Mouse (Mus musculus): Measurements from ENCODE around the gene Ddr2. TPM values are rescaled to one million over a fixed set of nuclear protein-coding genes. Genes with fewer than 3 reads are reported as not detected.

The Ddr2 gene
- polyA plus RNA-seq, 1 experiment = 13.7 TPM

- peaks cover 97% of the 10 kb centered on the region for H3K79me2 ChIP-seq (ENCODE audit: control insufficient read depth, insufficient read depth)
- H3K79me3 ChIP-seq (ENCODE audit: low read depth) = peaks cover 61% of the 10 kb centered on the region
- no peak overlapping the region for H3ac ChIP-seq (ENCODE audit: control insufficient read depth, insufficient read length, low read depth)
- no peak overlapping the region for H3K4me3 ChIP-seq (ENCODE audit: insufficient read depth, poor library complexity, severe bottlenecking)
- no peaks in the 10 kb centered on the region for H3K27me3 ChIP-seq (ENCODE audit: control insufficient read depth, insufficient read depth, insufficient read length)
- H3K36me3 ChIP-seq (ENCODE audit: control insufficient read depth, insufficient read depth) = peaks cover 24% of the 10 kb centered on the region
- TF ChIP-seq MAX (IDR thresholded peaks at IDR 0.05) = no peak
- no peak for TF ChIP-seq CTCF (IDR thresholded peaks at IDR 0.05; ENCODE audit: control insufficient read depth, insufficient read depth, insufficient read length)
- TF ChIP-seq FOSL1 (IDR thresholded peaks at IDR 0.05; ENCODE audit: insufficient read depth, low read length, poor library complexity, severe bottlenecking) = no peak
- no peak for TF ChIP-seq MYOG (IDR thresholded peaks at IDR 0.05; ENCODE audit: control insufficient read depth, extremely low read depth, insufficient read length)
- no peak for TF ChIP-seq USF1 (IDR thresholded peaks at IDR 0.05; ENCODE audit: low read depth)
- no peak for TF ChIP-seq MYOD1 (IDR thresholded peaks at IDR 0.05; ENCODE audit: control insufficient read depth, insufficient read length, low read depth)
- TF ChIP-seq CEBPB (IDR thresholded peaks at IDR 0.05; ENCODE audit: low read depth) = no peak
Measured at GRCm38 (mm10) chr1:170051631-170052177, 58.9 kb downstream of the Ddr2 start.

- H3K79me3 ChIP-seq (ENCODE audit: low read depth) = peaks cover 41% of the 10 kb centered on the region
- H3K4me3 ChIP-seq (ENCODE audit: insufficient read depth, poor library complexity, severe bottlenecking) = no peak overlapping the region
- no peak for TF ChIP-seq MAX (IDR thresholded peaks at IDR 0.05)
- TF ChIP-seq MYOG (IDR thresholded peaks at IDR 0.05; ENCODE audit: control insufficient read depth, extremely low read depth, insufficient read length) = no peak
- no peak for TF ChIP-seq CTCF (IDR thresholded peaks at IDR 0.05; ENCODE audit: control insufficient read depth, insufficient read depth, insufficient read length)
- TF ChIP-seq CEBPB (IDR thresholded peaks at IDR 0.05; ENCODE audit: low read depth) = no peak
- no peak for TF ChIP-seq MYOD1 (IDR thresholded peaks at IDR 0.05; ENCODE audit: control insufficient read depth, insufficient read length, low read depth)
- no peak for TF ChIP-seq FOSL1 (IDR thresholded peaks at IDR 0.05; ENCODE audit: insufficient read depth, low read length, poor library complexity, severe bottlenecking)
- no peak for TF ChIP-seq USF1 (IDR thresholded peaks at IDR 0.05; ENCODE audit: low read depth)
- no peaks in the 10 kb centered on the region for H3K27me3 ChIP-seq (ENCODE audit: control insufficient read depth, insufficient read depth, insufficient read length)
- H3K79me2 ChIP-seq (ENCODE audit: control insufficient read depth, insufficient read depth) = peaks cover 74% of the 10 kb centered on the region
- no peak overlapping the region for H3ac ChIP-seq (ENCODE audit: control insufficient read depth, insufficient read length, low read depth)
- peaks cover 19% of the 10 kb centered on the region for H3K36me3 ChIP-seq (ENCODE audit: control insufficient read depth, insufficient read depth)
Measured at GRCm38 (mm10) chr1:170048434-170048833, 62.1 kb downstream of the Ddr2 start.

- no peak overlapping the region for H3K4me3 ChIP-seq (ENCODE audit: insufficient read depth, poor library complexity, severe bottlenecking)
- H3ac ChIP-seq (ENCODE audit: control insufficient read depth, insufficient read length, low read depth) = no peak overlapping the region
- H3K79me2 ChIP-seq (ENCODE audit: control insufficient read depth, insufficient read depth) = peaks cover 49% of the 10 kb centered on the region
- H3K36me3 ChIP-seq (ENCODE audit: control insufficient read depth, insufficient read depth) = peaks cover 14% of the 10 kb centered on the region
- H3K79me3 ChIP-seq (ENCODE audit: low read depth) = peaks cover 16% of the 10 kb centered on the region
- no peaks in the 10 kb centered on the region for H3K27me3 ChIP-seq (ENCODE audit: control insufficient read depth, insufficient read depth, insufficient read length)
- no peak for TF ChIP-seq CTCF (IDR thresholded peaks at IDR 0.05; ENCODE audit: control insufficient read depth, insufficient read depth, insufficient read length)
- TF ChIP-seq CEBPB (IDR thresholded peaks at IDR 0.05; ENCODE audit: low read depth) = no peak
- no peak for TF ChIP-seq MAX (IDR thresholded peaks at IDR 0.05)
Measured at GRCm38 (mm10) chr1:170044726-170045471, 65.7 kb downstream of the Ddr2 start.

GRCm38 (mm10) chr1:170043753-170044152 is 66.8 kb downstream of the Ddr2 start:
- no peaks in the 10 kb centered on the region for H3K27me3 ChIP-seq (ENCODE audit: control insufficient read depth, insufficient read depth, insufficient read length)
- no peak overlapping the region for H3K4me3 ChIP-seq (ENCODE audit: insufficient read depth, poor library complexity, severe bottlenecking)
- H3K79me3 ChIP-seq (ENCODE audit: low read depth) = peaks cover 12% of the 10 kb centered on the region
- TF ChIP-seq USF1 (IDR thresholded peaks at IDR 0.05; ENCODE audit: low read depth) (no peak), CTCF (IDR thresholded peaks at IDR 0.05; ENCODE audit: control insufficient read depth, insufficient read depth, insufficient read length) (no peak), MYOG (IDR thresholded peaks at IDR 0.05; ENCODE audit: control insufficient read depth, extremely low read depth, insufficient read length) (no peak), MYOD1 (IDR thresholded peaks at IDR 0.05; ENCODE audit: control insufficient read depth, insufficient read length, low read depth) (no peak), CEBPB (IDR thresholded peaks at IDR 0.05; ENCODE audit: low read depth) (no peak), MAX (IDR thresholded peaks at IDR 0.05) (no peak), FOSL1 (IDR thresholded peaks at IDR 0.05; ENCODE audit: insufficient read depth, low read length, poor library complexity, severe bottlenecking) (no peak)
- peaks cover 14% of the 10 kb centered on the region for H3K36me3 ChIP-seq (ENCODE audit: control insufficient read depth, insufficient read depth)
- H3ac ChIP-seq (ENCODE audit: control insufficient read depth, insufficient read length, low read depth) = no peak overlapping the region
- peaks cover 37% of the 10 kb centered on the region for H3K79me2 ChIP-seq (ENCODE audit: control insufficient read depth, insufficient read depth)

- no peak for TF ChIP-seq MYOD1 (IDR thresholded peaks at IDR 0.05; ENCODE audit: control insufficient read depth, insufficient read length, low read depth)
- no peak for TF ChIP-seq MYOG (IDR thresholded peaks at IDR 0.05; ENCODE audit: control insufficient read depth, extremely low read depth, insufficient read length)
- TF ChIP-seq MAX (IDR thresholded peaks at IDR 0.05) = no peak
- TF ChIP-seq FOSL1 (IDR thresholded peaks at IDR 0.05; ENCODE audit: insufficient read depth, low read length, poor library complexity, severe bottlenecking) = no peak
- no peak for TF ChIP-seq USF1 (IDR thresholded peaks at IDR 0.05; ENCODE audit: low read depth)
- Histone ChIP-seq H3K79me2 (ENCODE audit: control insufficient read depth, insufficient read depth) (peaks cover 30% of the 10 kb centered on the region), H3K36me3 (ENCODE audit: control insufficient read depth, insufficient read depth) (peaks cover 9% of the 10 kb centered on the region), H3ac (ENCODE audit: control insufficient read depth, insufficient read length, low read depth) (no peak overlapping the region), H3K79me3 (ENCODE audit: low read depth) (peaks cover 12% of the 10 kb centered on the region), H3K27me3 (ENCODE audit: control insufficient read depth, insufficient read depth, insufficient read length) (no peaks in the 10 kb centered on the region), H3K4me3 (ENCODE audit: insufficient read depth, poor library complexity, severe bottlenecking) (no peak overlapping the region)
Measured at GRCm38 (mm10) chr1:170042996-170043395, 67.6 kb downstream of the Ddr2 start.
